Mouse (Mus musculus) R1 (cell line): ENCODE measurements around the gene Hoxa3.

ENCODE experiments used
- DNase-seq: peaks from one replicate; pipeline ENCODE4 v3.0.0-alpha.2; 2018; ENCODE audit warnings: low read depth, low spot score

Hoxa3 gene

GRCm38 (mm10) chr6:52246916-52247315 lies 33.8 kb upstream of the Hoxa3 start:
- no peak for DNase-seq

GRCm38 (mm10) chr6:52246403-52246803 lies 33.3 kb upstream of the Hoxa3 start:
- DNase-seq: peak; percentile 49

- DNase-seq: no peak
Observed at GRCm38 (mm10) chr6:52245757-52246142, 32.6 kb upstream of the Hoxa3 start, which contains the start of gene Hoxa11. Gene Hoxa11, minus strand, starts transcription at chr6:52245810.

- DNase-seq: peak; percentile 57
Observed at GRCm38 (mm10) chr6:52245040-52245756, 32.1 kb upstream of the Hoxa3 start.

GRCm38 (mm10) chr6:52244471-52245039 lies 31.4 kb upstream of the Hoxa3 start:
- DNase-seq: no peak

GRCm38 (mm10) chr6:52243681-52244121 lies 30.6 kb upstream of the Hoxa3 start:
- peak; percentile 26 for DNase-seq

- DNase-seq: peak; percentile 38
Observed at GRCm38 (mm10) chr6:52242801-52243332, 29.7 kb upstream of the Hoxa3 start.

- DNase-seq: no peak
Observed at GRCm38 (mm10) chr6:52241001-52241621, 28.0 kb upstream of the Hoxa3 start.

GRCm38 (mm10) chr6:52240389-52241000 lies 27.4 kb upstream of the Hoxa3 start, which contains the start of gene Hoxa10:
Gene Hoxa10, minus strand, starts transcription at chr6:52240854.
- peak; percentile 85 for DNase-seq

- no peak for DNase-seq
Observed at GRCm38 (mm10) chr6:52239625-52240388, 26.7 kb upstream of the Hoxa3 start.

GRCm38 (mm10) chr6:52238976-52239375 lies 25.8 kb upstream of the Hoxa3 start:
- no peak for DNase-seq

- DNase-seq: no peak
Observed at GRCm38 (mm10) chr6:52238155-52238545, 25.0 kb upstream of the Hoxa3 start.

- DNase-seq: no peak
Observed at GRCm38 (mm10) chr6:52237346-52238154, 24.4 kb upstream of the Hoxa3 start.

- DNase-seq: no peak
Observed at GRCm38 (mm10) chr6:52236806-52237205, 23.7 kb upstream of the Hoxa3 start.

- DNase-seq: no peak
Observed at GRCm38 (mm10) chr6:52235866-52236265, 22.7 kb upstream of the Hoxa3 start.

GRCm38 (mm10) chr6:52235267-52235666 lies 22.1 kb upstream of the Hoxa3 start:
- no peak for DNase-seq

GRCm38 (mm10) chr6:52234428-52235140 lies 21.4 kb upstream of the Hoxa3 start:
- peak; percentile 54 for DNase-seq

GRCm38 (mm10) chr6:52233546-52234427 lies 20.7 kb upstream of the Hoxa3 start:
- DNase-seq: peak; percentile 55
